Mouse (Mus musculus) liver, embryonic 14.5 days (tissue): ENCODE data around the gene Slc24a4.

ENCODE experiments used
- CTCF ChIP-seq: IDR thresholded peaks from 2 replicates; pipeline ENCODE4 v1.5.1; 2016; ENCODE audit warnings: antibody characterized with exemption, low read depth, control low read depth
- EP300 ChIP-seq: IDR thresholded peaks from 2 replicates; pipeline ENCODE4 v1.6.1; 2016; ENCODE audit warnings: antibody characterized with exemption, low read depth

DNA sequence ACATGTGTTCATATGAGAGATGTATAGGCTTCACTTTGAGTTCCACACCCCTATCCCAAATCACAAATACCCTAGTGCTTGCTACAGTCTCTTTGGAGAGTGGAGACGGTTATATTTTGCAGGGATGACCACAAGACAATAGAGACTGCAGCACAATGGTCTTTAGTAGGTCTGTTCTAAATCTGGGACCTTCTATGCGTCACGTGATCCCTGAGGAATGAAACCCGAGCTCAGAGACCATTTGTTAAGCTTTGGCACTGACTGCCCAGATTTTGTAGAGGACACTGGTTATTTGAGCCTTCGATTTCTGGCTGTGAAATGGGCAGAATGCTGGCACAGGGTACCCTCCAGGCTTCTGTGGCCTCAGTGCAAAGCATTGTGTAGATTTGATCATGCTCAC lies 12.8 kb downstream of the Slc24a4 start:
- TF ChIP-seq EP300 (no peak), CTCF (no peak)
